Mouse (Mus musculus) stomach, postnatal 0 days (tissue): ENCODE results near the gene B4galt1.

Source experiments
- CTCF ChIP-seq: IDR thresholded peaks from 2 replicates; pipeline ENCODE4 v1.5.1; 2016; ENCODE audit warnings: antibody characterized with exemption, low read depth, mild to moderate bottlenecking, moderate library complexity
- EP300 ChIP-seq: optimal IDR thresholded peaks from 2 replicates; pipeline ENCODE3; 2016; ENCODE audit warnings: antibody characterized with exemption

GRCm38 (mm10) chr4:40840448-40840847 lies 13.4 kb downstream of the B4galt1 start:
- TF ChIP-seq CTCF (no peak), EP300 (no peak)
